Mouse (Mus musculus): ENCODE data around the gene Dpf3.

DNA sequence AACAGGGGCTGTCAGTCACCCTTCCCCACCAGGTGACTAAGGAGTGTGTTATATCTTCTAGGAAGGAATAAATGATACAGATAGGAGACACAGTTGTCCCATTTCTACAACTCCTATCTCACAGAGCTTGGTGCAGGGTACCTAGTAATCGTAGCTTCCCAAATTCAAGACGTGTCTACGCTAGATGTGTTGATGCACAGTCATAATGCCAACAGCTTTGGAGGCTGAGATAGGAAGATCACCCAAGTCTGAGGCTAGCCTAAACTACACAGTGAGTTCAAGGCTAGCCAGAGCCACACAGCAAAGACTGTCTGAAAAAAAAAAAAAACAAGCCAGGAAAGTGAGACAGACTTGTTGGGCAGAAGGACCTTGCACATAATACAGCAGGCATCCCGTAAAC, 54.1 kb downstream of the Dpf3 start:
- TF ChIP-seq EP300 (IDR thresholded peaks at IDR 0.05) (no peak), CTCF (IDR thresholded peaks at IDR 0.05) (no peak)
